Mouse (Mus musculus): ENCODE measurements around the gene Kcna4. TPM values are rescaled to one million over a fixed set of nuclear protein-coding genes. Genes with fewer than 3 reads are reported as not detected.

Gene Kcna4
- total RNA-seq, 1 experiment from 2014 or later = not detected

Other genes with a start within 250 kb of the Kcna4 start
- gene Fshb, start 231.0 kb upstream of the Kcna4 start, total RNA-seq (2017) = not detected in 3 replicates

All from monocyte, adult 5-6 weeks (primary cell).